Mouse (Mus musculus): ENCODE results near the gene Abcc1. TPM values are rescaled to one million over a fixed set of nuclear protein-coding genes. Genes with fewer than 3 reads are reported as not detected.
A peak's percentile ranks its signal among the peaks of the same experiment; 100 is the strongest.

The Abcc1 gene
- polyA plus RNA-seq, 1 experiment = 26.5 TPM

GRCm38 (mm10) chr16:14362099-14362820, 902 bp downstream of the Abcc1 start:
- TF ChIP-seq POLR2A (IDR thresholded peaks at IDR 0.05; ENCODE audit: low read depth, low read length) = no peak
- TF ChIP-seq CTCF (conservative IDR thresholded peaks at IDR 0.05; ENCODE audit: insufficient read depth, insufficient read length, low read depth, low read length) = no peak
- no peak for DNase-seq
- Histone ChIP-seq H3K27me3 (replicated peaks; ENCODE audit: control insufficient read depth, insufficient read depth, low read length) (no peaks in the 10 kb centered on the region), H3K27ac (ENCODE audit: insufficient read depth, low read depth, low read length) (peak overlapping the region; percentile 13; the same call in 1 of the 2 replicates), H3K4me1 (ENCODE audit: control insufficient read depth, insufficient read depth, low read length) (peaks cover 4% of the 10 kb centered on the region; the same call in 1 of the 2 replicates), H3K36me3 (ENCODE audit: control insufficient read depth, insufficient read depth, low read length) (no peaks in the 10 kb centered on the region), H3K4me3 (ENCODE audit: insufficient read depth, low read depth, low read length) (peak overlapping the region; percentile 94)
- WGBS = 45% methylated on average over 7 of the region's 7 CpGs

GRCm38 (mm10) chr16:14363496-14363895, 2.1 kb downstream of the Abcc1 start:
- 96% methylated on average over 3 of the region's 3 CpGs for WGBS
- peaks cover 4% of the 10 kb centered on the region; the same call in 1 of the 2 replicates for H3K4me1 ChIP-seq (ENCODE audit: control insufficient read depth, insufficient read depth, low read length)
- no peaks in the 10 kb centered on the region for H3K36me3 ChIP-seq (ENCODE audit: control insufficient read depth, insufficient read depth, low read length)
- TF ChIP-seq CTCF (conservative IDR thresholded peaks at IDR 0.05; ENCODE audit: insufficient read depth, insufficient read length, low read depth, low read length) (no peak), POLR2A (IDR thresholded peaks at IDR 0.05; ENCODE audit: low read depth, low read length) (no peak)
- no peak for DNase-seq
- no peak overlapping the region for H3K4me3 ChIP-seq (ENCODE audit: insufficient read depth, low read depth, low read length)
- no peak overlapping the region for H3K27ac ChIP-seq (ENCODE audit: insufficient read depth, low read depth, low read length)
- H3K27me3 ChIP-seq (replicated peaks; ENCODE audit: control insufficient read depth, insufficient read depth, low read length) = no peaks in the 10 kb centered on the region

GRCm38 (mm10) chr16:14364066-14364465, 2.7 kb downstream of the Abcc1 start:
- Histone ChIP-seq H3K27me3 (replicated peaks; ENCODE audit: control insufficient read depth, insufficient read depth, low read length) (no peaks in the 10 kb centered on the region), H3K4me1 (ENCODE audit: control insufficient read depth, insufficient read depth, low read length) (peaks cover 4% of the 10 kb centered on the region; the same call in 1 of the 2 replicates), H3K36me3 (ENCODE audit: control insufficient read depth, insufficient read depth, low read length) (no peaks in the 10 kb centered on the region), H3K4me3 (ENCODE audit: insufficient read depth, low read depth, low read length) (no peak overlapping the region), H3K27ac (ENCODE audit: insufficient read depth, low read depth, low read length) (no peak overlapping the region)
- no peak for TF ChIP-seq POLR2A (IDR thresholded peaks at IDR 0.05; ENCODE audit: low read depth, low read length)
- TF ChIP-seq CTCF (conservative IDR thresholded peaks at IDR 0.05; ENCODE audit: insufficient read depth, insufficient read length, low read depth, low read length) = no peak
- DNase-seq = no peak
- 91% methylated on average over 6 of the region's 6 CpGs for WGBS

GRCm38 (mm10) chr16:14365457-14365856, 4.1 kb downstream of the Abcc1 start:
- no peaks in the 10 kb centered on the region for H3K36me3 ChIP-seq (ENCODE audit: control insufficient read depth, insufficient read depth, low read length)
- no peak for TF ChIP-seq CTCF (conservative IDR thresholded peaks at IDR 0.05; ENCODE audit: insufficient read depth, insufficient read length, low read depth, low read length)
- TF ChIP-seq POLR2A (IDR thresholded peaks at IDR 0.05; ENCODE audit: low read depth, low read length) = no peak
- DNase-seq = no peak
- H3K27me3 ChIP-seq (replicated peaks; ENCODE audit: control insufficient read depth, insufficient read depth, low read length) = no peaks in the 10 kb centered on the region
- H3K4me1 ChIP-seq (ENCODE audit: control insufficient read depth, insufficient read depth, low read length) = peaks cover 11% of the 10 kb centered on the region
- H3K27ac ChIP-seq (ENCODE audit: insufficient read depth, low read depth, low read length) = no peak overlapping the region
- WGBS = 77% methylated on average over 4 of the region's 4 CpGs
- H3K4me3 ChIP-seq (ENCODE audit: insufficient read depth, low read depth, low read length) = no peak overlapping the region

GRCm38 (mm10) chr16:14366017-14366416, 4.7 kb downstream of the Abcc1 start:
- H3K4me1 ChIP-seq (ENCODE audit: control insufficient read depth, insufficient read depth, low read length) = peaks cover 9% of the 10 kb centered on the region
- H3K36me3 ChIP-seq (ENCODE audit: control insufficient read depth, insufficient read depth, low read length) = no peaks in the 10 kb centered on the region
- no peak for DNase-seq
- WGBS = 95% methylated on average over 1 of the region's 1 CpGs
- TF ChIP-seq CTCF (conservative IDR thresholded peaks at IDR 0.05; ENCODE audit: insufficient read depth, insufficient read length, low read depth, low read length) = no peak
- no peak for TF ChIP-seq POLR2A (IDR thresholded peaks at IDR 0.05; ENCODE audit: low read depth, low read length)
- H3K27me3 ChIP-seq (replicated peaks; ENCODE audit: control insufficient read depth, insufficient read depth, low read length) = no peaks in the 10 kb centered on the region
- H3K4me3 ChIP-seq (ENCODE audit: insufficient read depth, low read depth, low read length) = no peak overlapping the region
- no peak overlapping the region for H3K27ac ChIP-seq (ENCODE audit: insufficient read depth, low read depth, low read length)

- Histone ChIP-seq H3K27me3 (replicated peaks; ENCODE audit: control insufficient read depth, insufficient read depth, low read length) (no peaks in the 10 kb centered on the region), H3K4me1 (ENCODE audit: control insufficient read depth, insufficient read depth, low read length) (peaks cover 15% of the 10 kb centered on the region), H3K36me3 (ENCODE audit: control insufficient read depth, insufficient read depth, low read length) (no peaks in the 10 kb centered on the region), H3K4me3 (ENCODE audit: insufficient read depth, low read depth, low read length) (no peak overlapping the region), H3K27ac (ENCODE audit: insufficient read depth, low read depth, low read length) (peak overlapping the region; percentile 55; the same call in 1 of the 2 replicates)
- TF ChIP-seq POLR2A (IDR thresholded peaks at IDR 0.05; ENCODE audit: low read depth, low read length) (no peak), CTCF (conservative IDR thresholded peaks at IDR 0.05; ENCODE audit: insufficient read depth, insufficient read length, low read depth, low read length) (no peak)
- 69% methylated on average over 1 of the region's 1 CpGs for WGBS
- DNase-seq = peak; percentile 41
These were observed 10.0 kb downstream of the Abcc1 start for GRCm38 (mm10) chr16:14371367-14371766.

- no peak for DNase-seq
- H3K4me3 ChIP-seq (ENCODE audit: insufficient read depth, low read depth, low read length) = no peak overlapping the region
- 20% methylated on average over 1 of the region's 1 CpGs for WGBS
- peaks cover 15% of the 10 kb centered on the region for H3K4me1 ChIP-seq (ENCODE audit: control insufficient read depth, insufficient read depth, low read length)
- no peak for TF ChIP-seq POLR2A (IDR thresholded peaks at IDR 0.05; ENCODE audit: low read depth, low read length)
- no peak for TF ChIP-seq CTCF (conservative IDR thresholded peaks at IDR 0.05; ENCODE audit: insufficient read depth, insufficient read length, low read depth, low read length)
- H3K27ac ChIP-seq (ENCODE audit: insufficient read depth, low read depth, low read length) = peak overlapping the region; percentile 55
- H3K27me3 ChIP-seq (replicated peaks; ENCODE audit: control insufficient read depth, insufficient read depth, low read length) = no peaks in the 10 kb centered on the region
- H3K36me3 ChIP-seq (ENCODE audit: control insufficient read depth, insufficient read depth, low read length) = no peaks in the 10 kb centered on the region
These were observed 11.0 kb downstream of the Abcc1 start for GRCm38 (mm10) chr16:14372382-14372781.

All from kidney, adult 2 months (tissue).